Mouse (Mus musculus): Measurements from ENCODE around the gene Cd22. TPM values are rescaled to one million over a fixed set of nuclear protein-coding genes. Genes with fewer than 3 reads are reported as not detected.

Cd22 gene
- 3.5 and 3.8 TPM in 2 replicates for total RNA-seq (2023)

GRCm38 (mm10) chr7:30880176-30880575 lies at the start of gene Cd22:
Cd22 (minus strand) TSS chr7:30880342.

GRCm38 (mm10) chr7:30924581-30924980 lies 44.4 kb upstream of the Cd22 start, which contains the start of gene Hamp2:
Hamp2 (minus strand) TSS chr7:30924681.

GRCm38 (mm10) chr7:30914732-30915131 lies 34.6 kb upstream of the Cd22 start, which contains the start of gene Mag:
Mag (minus strand) TSS chr7:30914873.

GRCm38 (mm10) chr7:30861464-30861863 lies 18.7 kb downstream of the Cd22 start, which contains the start of gene Ffar1:
Ffar1 (minus strand) TSS chr7:30861564.

GRCm38 (mm10) chr7:30856078-30856477 lies 24.1 kb downstream of the Cd22 start, which contains the start of gene Ffar3:
Ffar3 (minus strand) TSS chr7:30856178.

GRCm38 (mm10) chr7:30823675-30824074 lies 56.5 kb downstream of the Cd22 start, which contains the start of gene Ffar2:
Ffar2 (minus strand) TSS chr7:30823775.

Other genes with a start within 250 kb of the Cd22 start
- not detected in 2 replicates for gene Etv2, start 244.5 kb downstream of the Cd22 start, total RNA-seq (2023)
- 88.7 and 91.5 TPM in 2 replicates for gene Rbm42, start 230.0 kb downstream of the Cd22 start, total RNA-seq (2023)
- 17.9 and 25.1 TPM in 2 replicates for gene Haus5, start 215.3 kb downstream of the Cd22 start, total RNA-seq (2023)
- gene Pmis2, start 208.7 kb downstream of the Cd22 start, total RNA-seq (2023): not detected in 2 replicates
- not detected in 2 replicates for gene 2200002J24Rik, start 181.4 kb downstream of the Cd22 start, total RNA-seq (2023)
- not detected in 2 replicates for gene Atp4a, start 168.1 kb downstream of the Cd22 start, total RNA-seq (2023)
- 17.2 and 23.5 TPM in 2 replicates for gene Tmem147, start 150.8 kb downstream of the Cd22 start, total RNA-seq (2023)
- gene Gapdhs, start 136.7 kb downstream of the Cd22 start, total RNA-seq (2023): not detected in 2 replicates
- gene Sbsn, start 128.9 kb downstream of the Cd22 start, total RNA-seq (2023): 0.16 and 0.57 TPM in 2 replicates
- gene Dmkn, start 116.6 kb downstream of the Cd22 start, total RNA-seq (2023): 2.3 and 3.3 TPM in 2 replicates
- not detected in 2 replicates for gene Krtdap, start 92.4 kb downstream of the Cd22 start, total RNA-seq (2023)
- 31.3 and 40.2 TPM in 2 replicates for gene Ffar2, start 56.6 kb downstream of the Cd22 start, total RNA-seq (2023)
- not detected in 2 replicates for gene Ffar3, start 24.2 kb downstream of the Cd22 start, total RNA-seq (2023)
- not detected in 2 replicates for gene Ffar1, start 18.8 kb downstream of the Cd22 start, total RNA-seq (2023)
- 1.3 and 2.4 TPM in 2 replicates for gene Mag, start 34.5 kb upstream of the Cd22 start, total RNA-seq (2023)
- gene Hamp2, start 44.3 kb upstream of the Cd22 start, total RNA-seq (2023): 1.7 TPM in 1 of 2 replicates, not detected in the other
- gene Hamp, start 63.7 kb upstream of the Cd22 start, total RNA-seq (2023): not detected in 2 replicates
- gene Usf2, start 76.5 kb upstream of the Cd22 start, total RNA-seq (2023): 97.9 and 113 TPM in 2 replicates
- 2.4 and 2.8 TPM in 2 replicates for gene Lsr, start 93.1 kb upstream of the Cd22 start, total RNA-seq (2023)
- gene Fam187b, start 93.4 kb upstream of the Cd22 start, total RNA-seq (2023): 0.45 and 0.63 TPM in 2 replicates
- 820 and 829 TPM in 2 replicates for gene Fxyd5, start 162.1 kb upstream of the Cd22 start, total RNA-seq (2023)
- gene Fxyd7, start 171.1 kb upstream of the Cd22 start, total RNA-seq (2023): 1.2 TPM in 2 replicates
- gene Fxyd1, start 176.9 kb upstream of the Cd22 start, total RNA-seq (2023): not detected in 2 replicates
- 0.22 TPM in 1 of 2 replicates, not detected in the other for gene Lgi4, start 179.0 kb upstream of the Cd22 start, total RNA-seq (2023)
- gene Fxyd3, start 196.4 kb upstream of the Cd22 start, total RNA-seq (2023): not detected in 2 replicates
- 2.1 and 2.4 TPM in 2 replicates for gene Hpn, start 234.9 kb upstream of the Cd22 start, total RNA-seq (2023)
- 5.7 and 8.1 TPM in 2 replicates for gene Scn1b, start 246.7 kb upstream of the Cd22 start, total RNA-seq (2023)